Mouse (Mus musculus) liver, embryonic 14.5 days (tissue): ENCODE results near the gene Dennd2c. TPM values are rescaled to one million over a fixed set of nuclear protein-coding genes. Genes with fewer than 3 reads are reported as not detected.

Source experiments
- ATAC-seq: fragments of 200-750 bp; cut with Nextera tagmentation; 2 replicates; pipeline ENCODE4 v1.8.0; 2017; ENCODE audit warnings: moderate number of reproducible peaks, mild to moderate bottlenecking, moderate library complexity; ENCODE audit not compliant: insufficient read depth
- DNase-seq, 3 experiments: peaks; one replicate each; pipeline ENCODE4 v3.0.0-alpha.2; 2012 to 2013; ENCODE audit warnings: low read depth in 3 of 3, low spot score in 3 of 3
- H3K27ac ChIP-seq: fragments of 300-500 bp; sonication (generic); 2 replicates; pipeline ENCODE4 v1.5.1; 2014; ENCODE audit warnings: moderate library complexity, mild to moderate bottlenecking, control low read depth, inconsistent platforms
- H3K27me3 ChIP-seq: fragments of 300-500 bp; sonication (generic); 2 replicates; pipeline ENCODE4 v1.6.1; 2014; ENCODE audit warnings: mild to moderate bottlenecking, low read length, moderate library complexity; ENCODE audit not compliant: control insufficient read depth, insufficient read depth
- H3K36me3 ChIP-seq: fragments of 300-500 bp; sonication (generic); replicated peaks from 2 replicates; pipeline ENCODE4 v1.6.1; 2014; ENCODE audit warnings: low read depth; ENCODE audit not compliant: control insufficient read depth, insufficient read depth
- H3K4me1 ChIP-seq, 2 experiments: fragments of 200-500 bp in 1 of 2; fragments of 300-500 bp in 1 of 2; sonication (generic) in 1 of 2; replicated peaks; 2 replicates each; pipeline ENCODE4 v1.6.1; 2012 to 2014; ENCODE audit warnings: antibody characterized with exemption in 1 of 2, inconsistent platforms in 1 of 2, low read length in 1 of 2; ENCODE audit not compliant: control insufficient read depth in 2 of 2, insufficient read depth in 2 of 2
- H3K4me2 ChIP-seq: fragments of 300-500 bp; sonication (generic); 2 replicates; pipeline ENCODE4 v1.6.1; 2014; ENCODE audit warnings: low read depth, mild to moderate bottlenecking, control low read depth, moderate library complexity
- H3K4me3 ChIP-seq, 2 experiments: fragments of 200-500 bp in 1 of 2; fragments of 300-500 bp in 1 of 2; sonication (generic) in 1 of 2; 2 replicates each; pipeline ENCODE4 v1.5.1; 2012 to 2014; ENCODE audit warnings: low read depth in 2 of 2, low read length in 2 of 2, mild to moderate bottlenecking in 2 of 2, control low read depth in 1 of 2, inconsistent platforms in 1 of 2, moderate library complexity in 1 of 2; ENCODE audit not compliant: insufficient read depth in 1 of 2
- H3K9ac ChIP-seq: fragments of 300-500 bp; sonication (generic); replicated peaks from 2 replicates; pipeline ENCODE4 v1.6.1; 2014; ENCODE audit warnings: mild to moderate bottlenecking, control low read depth, moderate library complexity
- H3K9me3 ChIP-seq: fragments of 300-500 bp; sonication (generic); 2 replicates; pipeline ENCODE4 v1.6.1; 2016; ENCODE audit warnings: low read length, mixed read lengths; ENCODE audit not compliant: control insufficient read depth
- CTCF ChIP-seq: IDR thresholded peaks from 2 replicates; pipeline ENCODE4 v1.5.1; 2016; ENCODE audit warnings: antibody characterized with exemption, low read depth, control low read depth
- EP300 ChIP-seq: IDR thresholded peaks from 2 replicates; pipeline ENCODE4 v1.6.1; 2016; ENCODE audit warnings: antibody characterized with exemption, low read depth
- WGBS: fragments of 180-500 bp; shearing (Covaris S2); extraction: QIAGEN DNeasy Blood & Tissue Kit; methylation state at CpG from one replicate; pipeline ENCODE4 v1.1.7; 2014; ENCODE audit not compliant: insufficient replicate concordance; 5-methylcytosine and 5-hydroxymethylcytosine counted together
- polyA plus RNA-seq, 2 experiments: library from polyadenylated mRNA; depleted of rRNA in 1 of 2; stranded (reverse) in 1 of 2; unstranded in 1 of 2; fragments of >200 nt; fragmentation: Nextera tagmentation in 1 of 2; extraction: Ambion mirVana in 1 of 2; gene quantifications; 2 replicates each; pipeline versions ENCODE4 v1.2.1 to v1.2.3; 2012 to 2014

Dennd2c gene
- polyA plus RNA-seq, 2 experiments = 6.6 to 7.4 TPM

DNA sequence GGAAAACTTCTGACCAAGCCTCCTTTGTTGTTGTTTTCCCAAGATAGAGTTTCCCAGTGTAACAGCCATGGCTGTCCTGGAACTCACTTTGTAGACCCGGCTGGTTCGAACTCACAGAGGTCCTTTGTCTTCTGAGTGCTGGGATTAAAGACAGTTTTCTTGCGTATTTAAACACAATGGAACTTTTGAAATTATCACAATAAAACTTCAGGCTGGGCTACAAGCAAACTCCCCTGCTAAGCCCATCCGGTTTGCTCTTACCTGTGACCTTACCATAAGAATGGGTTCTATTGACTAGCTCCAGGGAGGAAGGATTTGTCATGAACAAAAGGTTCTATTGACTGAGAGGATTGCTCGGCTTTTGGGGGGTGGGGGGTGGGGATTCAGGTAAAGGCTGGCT lies 105.3 kb downstream of the Dennd2c start:
- WGBS = 55% methylated on average over 5 of the region's 5 CpGs
- no peak for ATAC-seq
- DNase-seq = no peak

DNA sequence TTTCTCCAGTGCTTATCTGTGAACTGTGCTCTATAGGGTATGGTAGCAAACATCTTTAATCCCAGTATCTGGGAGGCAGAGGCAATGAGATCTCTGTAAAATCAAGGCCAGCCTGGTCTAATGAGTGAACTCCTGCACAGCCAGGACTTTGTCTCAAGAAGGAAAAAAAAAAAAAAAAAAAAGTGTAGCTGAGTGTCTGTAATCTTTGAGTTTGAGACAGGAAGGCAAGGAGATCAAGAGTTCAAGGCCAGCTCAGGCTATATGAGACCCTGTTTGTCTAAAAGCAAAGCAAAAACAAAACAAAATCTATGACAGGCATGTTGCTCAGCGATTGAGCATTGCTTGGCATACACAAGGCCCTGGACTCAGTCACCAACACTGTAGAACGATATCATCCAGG lies 105.8 kb downstream of the Dennd2c start:
- Histone ChIP-seq H3K4me3 (no peak overlapping the region), H3K27me3 (no peaks in the 10 kb centered on the region), H3K36me3 (no peaks in the 10 kb centered on the region), H3K9me3 (no peaks in the 10 kb centered on the region), H3K27ac (no peak overlapping the region), H3K4me1 (peaks cover 0 to 4% of the 10 kb centered on the region in 2 experiments; a peak in 2 of 4 replicates), H3K4me2 (no peak overlapping the region), H3K9ac (no peak overlapping the region)
- no peak for ATAC-seq
- no peak for TF ChIP-seq CTCF
- no peak for TF ChIP-seq EP300
- no peak for DNase-seq
- 76% methylated on average over 2 of the region's 2 CpGs for WGBS

More for the DNA sequence above, 105.3 kb downstream of the Dennd2c start:
- Histone ChIP-seq H3K9me3 (no peaks in the 10 kb centered on the region), H3K36me3 (no peaks in the 10 kb centered on the region), H3K4me2 (no peak overlapping the region), H3K4me3 (no peak overlapping the region), H3K27ac (no peak overlapping the region), H3K9ac (no peak overlapping the region), H3K27me3 (no peaks in the 10 kb centered on the region), H3K4me1 (peaks cover 0 to 4% of the 10 kb centered on the region in 2 experiments; a peak in 2 of 4 replicates)
- no peak for TF ChIP-seq EP300
- TF ChIP-seq CTCF = no peak

DNA sequence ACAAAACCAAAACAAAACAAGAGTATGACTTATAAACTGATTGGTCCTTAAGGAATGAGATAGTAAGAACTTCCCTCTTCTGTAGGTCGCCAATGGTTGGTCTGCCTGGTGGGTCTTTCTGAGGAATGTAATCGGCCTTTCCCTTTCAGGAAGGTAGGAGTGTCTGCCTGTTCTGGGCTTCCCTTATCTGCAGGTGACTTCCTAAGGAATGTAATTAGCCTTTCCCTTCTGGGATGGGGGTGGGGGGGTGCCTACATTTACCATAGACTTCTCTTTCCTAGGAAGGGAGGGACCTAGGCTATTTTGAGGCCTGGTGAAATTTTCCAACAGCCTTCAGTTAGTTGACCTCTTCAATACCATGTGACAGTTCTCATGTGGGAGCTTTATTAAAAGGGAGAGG lies 108.7 kb downstream of the Dennd2c start:
- no peak for DNase-seq
- Histone ChIP-seq H3K27ac (no peak overlapping the region), H3K27me3 (no peaks in the 10 kb centered on the region), H3K4me3 (no peak overlapping the region), H3K4me1 (peaks cover 0 to 6% of the 10 kb centered on the region in 2 experiments; a peak in 2 of 4 replicates), H3K36me3 (no peaks in the 10 kb centered on the region), H3K9ac (no peak overlapping the region), H3K9me3 (no peaks in the 10 kb centered on the region), H3K4me2 (no peak overlapping the region)
- ATAC-seq = no peak
- no peak for TF ChIP-seq EP300
- no peak for TF ChIP-seq CTCF
- 64% methylated on average over 2 of the region's 2 CpGs for WGBS

DNA sequence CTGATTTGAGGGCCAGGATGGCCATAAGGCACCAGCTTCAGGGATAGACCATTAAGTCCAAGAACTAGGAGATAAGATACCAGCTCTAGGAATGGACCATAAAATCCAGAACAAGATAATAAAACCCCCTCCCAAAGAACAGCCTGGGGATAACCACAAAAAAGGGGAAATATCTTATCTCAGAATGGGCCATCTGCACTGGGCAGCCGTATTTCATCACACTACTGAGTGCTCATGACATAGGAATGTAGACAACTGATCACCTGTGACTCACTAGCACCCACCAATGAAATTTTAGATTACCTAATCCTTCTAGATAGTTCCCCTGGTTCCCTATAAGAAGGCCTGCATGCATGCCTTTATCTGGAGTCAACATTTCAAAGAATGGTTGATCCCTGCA lies 109.7 kb downstream of the Dennd2c start:
- no peaks in the 10 kb centered on the region for H3K36me3 ChIP-seq
- H3K27me3 ChIP-seq = no peaks in the 10 kb centered on the region
- 4% methylated on average over 1 of the region's 1 CpGs for WGBS
- H3K4me3 ChIP-seq = no peak overlapping the region
- TF ChIP-seq CTCF (no peak), EP300 (no peak)
- no peak overlapping the region for H3K27ac ChIP-seq
- H3K9me3 ChIP-seq = no peaks in the 10 kb centered on the region
- ATAC-seq (no peak), DNase-seq (no peak)
- no peak overlapping the region for H3K4me2 ChIP-seq
- peaks cover 0 to 6% of the 10 kb centered on the region in 2 experiments; a peak in 2 of 4 replicates for H3K4me1 ChIP-seq
- no peak overlapping the region for H3K9ac ChIP-seq

DNA sequence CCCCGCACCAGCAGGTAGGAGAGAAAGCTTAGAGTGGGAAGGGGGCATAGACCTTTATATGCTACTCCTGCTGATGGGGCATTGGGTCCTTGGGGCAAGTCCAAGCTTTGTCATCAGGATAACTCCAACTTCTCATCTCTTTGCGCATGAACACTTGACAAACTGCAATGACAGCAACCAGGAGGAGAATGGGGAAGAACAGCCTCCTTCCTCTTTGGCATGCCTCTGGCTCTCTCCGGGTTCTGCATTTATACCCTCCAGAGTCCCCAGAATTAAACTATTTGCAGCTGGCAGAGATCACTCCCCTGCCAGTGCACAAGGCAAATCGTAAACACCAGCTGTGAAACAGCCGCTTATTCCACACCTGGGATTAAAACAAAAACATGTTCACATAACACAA lies 111.1 kb downstream of the Dennd2c start:
- Histone ChIP-seq H3K27ac (no peak overlapping the region), H3K36me3 (no peaks in the 10 kb centered on the region), H3K9ac (no peak overlapping the region), H3K4me2 (no peak overlapping the region), H3K4me1 (peaks cover 0 to 4% of the 10 kb centered on the region in 2 experiments; a peak in 2 of 4 replicates), H3K9me3 (no peaks in the 10 kb centered on the region), H3K27me3 (no peaks in the 10 kb centered on the region), H3K4me3 (no peak overlapping the region)
- ATAC-seq (no peak), DNase-seq (no peak)
- TF ChIP-seq CTCF (no peak), EP300 (no peak)
- 61% methylated on average over 5 of the region's 5 CpGs for WGBS
